Mouse (Mus musculus) embryonic facial prominence, embryonic 13.5 days (tissue): ENCODE results near the gene Mad2l1bp. TPM values are rescaled to one million over a fixed set of nuclear protein-coding genes. Genes with fewer than 3 reads are reported as not detected.

ENCODE experiments used
- ATAC-seq: fragments of 200-750 bp; cut with Nextera tagmentation; 2 replicates; pipeline ENCODE4 v1.8.0; 2017; ENCODE audit warnings: low read depth; ENCODE audit not compliant: insufficient number of reproducible peaks, insufficient read depth, low FRiP score, low TSS enrichment
- H3K27ac ChIP-seq: fragments of 300-500 bp; sonication (generic); 2 replicates; pipeline ENCODE4 v1.5.1; 2015; ENCODE audit warnings: moderate library complexity, mild to moderate bottlenecking, inconsistent platforms
- H3K27me3 ChIP-seq: fragments of 300-500 bp; sonication (generic); 2 replicates; pipeline ENCODE4 v1.6.1; 2015; ENCODE audit warnings: mild to moderate bottlenecking, inconsistent platforms
- H3K36me3 ChIP-seq: fragments of 300-500 bp; sonication (generic); 2 replicates; pipeline ENCODE4 v1.6.1; 2015; ENCODE audit warnings: mild to moderate bottlenecking, inconsistent platforms
- H3K4me1 ChIP-seq: fragments of 300-500 bp; sonication (generic); 2 replicates; pipeline ENCODE4 v1.6.1; 2015; ENCODE audit warnings: inconsistent platforms
- H3K4me2 ChIP-seq: fragments of 300-500 bp; sonication (generic); 2 replicates; pipeline ENCODE4 v1.6.1; 2015; ENCODE audit warnings: moderate library complexity, mild to moderate bottlenecking, inconsistent platforms
- H3K4me3 ChIP-seq: fragments of 300-500 bp; sonication (generic); 2 replicates; pipeline ENCODE4 v1.5.1; 2015; ENCODE audit warnings: mild to moderate bottlenecking, inconsistent platforms
- H3K9ac ChIP-seq: fragments of 300-500 bp; sonication (generic); 2 replicates; pipeline ENCODE4 v1.6.1; 2015; ENCODE audit warnings: mild to moderate bottlenecking, inconsistent platforms
- H3K9me3 ChIP-seq: fragments of 300-500 bp; sonication (generic); 2 replicates; pipeline ENCODE4 v1.6.1; 2016; ENCODE audit warnings: inconsistent platforms
- WGBS: fragments of 180-500 bp; shearing (Covaris S2); methylation state at CpG from one replicate; pipeline ENCODE4 v1.1.7; 2015; ENCODE audit warnings: mixed read lengths; 5-methylcytosine and 5-hydroxymethylcytosine counted together
- polyA plus RNA-seq: library from polyadenylated mRNA; unstranded; fragments of >200 nt; fragmentation: Nextera tagmentation; extraction: Ambion mirVana; gene quantifications from 2 replicates; pipeline ENCODE4 v1.2.1, GENCODE M21; 2015

Mad2l1bp gene
- polyA plus RNA-seq, 1 experiment from 2014 or later: 36.9 TPM

- H3K4me3 ChIP-seq: no peak overlapping the region
- no peak for ATAC-seq
- H3K36me3 ChIP-seq: peaks cover 7% of the 10 kb centered on the region; the same call in 1 of the 2 replicates
- H3K4me2 ChIP-seq: no peak overlapping the region
- H3K9ac ChIP-seq: no peak overlapping the region
- no peaks in the 10 kb centered on the region for H3K9me3 ChIP-seq
- H3K27ac ChIP-seq: no peak overlapping the region
- peaks cover 13% of the 10 kb centered on the region for H3K4me1 ChIP-seq
- H3K27me3 ChIP-seq: no peaks in the 10 kb centered on the region
- WGBS: 94% methylated on average over 3 of the region's 3 CpGs
Measured at GRCm38 (mm10) chr17:46154336-46154735, 983 bp upstream of the Mad2l1bp start.

GRCm38 (mm10) chr17:46143578-46144423, 9.6 kb downstream of the Mad2l1bp start, which contains the start of gene Rsph9:
Gene Rsph9, minus strand, starts transcription at chr17:46144216.
- H3K4me1 ChIP-seq: peaks cover 9% of the 10 kb centered on the region
- peak within 1 kb of the TSS; percentile 60 for H3K4me3 ChIP-seq
- no peaks in the 10 kb centered on the region for H3K9me3 ChIP-seq
- H3K9ac ChIP-seq: peak within 1 kb of the TSS; percentile 72
- peak; percentile 87 for ATAC-seq
- peak within 1 kb of the TSS; percentile 48; the same call in 1 of the 2 replicates for H3K27ac ChIP-seq
- peak within 1 kb of the TSS; percentile 93 for H3K4me2 ChIP-seq
- H3K36me3 ChIP-seq: peaks cover 31% of the 10 kb centered on the region
- H3K27me3 ChIP-seq: no peaks in the 10 kb centered on the region
- 6% methylated on average over 37 of the region's 37 CpGs for WGBS

GRCm38 (mm10) chr17:46139872-46140271, 13.5 kb downstream of the Mad2l1bp start:
- H3K27ac ChIP-seq: no peak overlapping the region
- peaks cover 9% of the 10 kb centered on the region for H3K4me1 ChIP-seq
- no peaks in the 10 kb centered on the region for H3K27me3 ChIP-seq
- no peak for ATAC-seq
- 93% methylated on average over 3 of the region's 3 CpGs for WGBS
- H3K4me3 ChIP-seq: no peak overlapping the region
- no peak overlapping the region for H3K4me2 ChIP-seq
- peaks cover 3% of the 10 kb centered on the region; the same call in 1 of the 2 replicates for H3K36me3 ChIP-seq
- H3K9ac ChIP-seq: no peak overlapping the region
- no peaks in the 10 kb centered on the region for H3K9me3 ChIP-seq

- ATAC-seq: no peak
- WGBS: 74% methylated on average over 8 of the region's 8 CpGs
Measured at GRCm38 (mm10) chr17:46138563-46139236, 14.7 kb downstream of the Mad2l1bp start.

GRCm38 (mm10) chr17:46132862-46133261, 20.5 kb downstream of the Mad2l1bp start:
- 74% methylated on average over 8 of the region's 8 CpGs for WGBS
- H3K4me1 ChIP-seq: peaks cover 9% of the 10 kb centered on the region; the same call in 1 of the 2 replicates
- peaks cover 29% of the 10 kb centered on the region for H3K36me3 ChIP-seq
- no peak overlapping the region for H3K27ac ChIP-seq
- H3K9me3 ChIP-seq: no peaks in the 10 kb centered on the region
- no peak overlapping the region for H3K9ac ChIP-seq
- no peak overlapping the region for H3K4me2 ChIP-seq
- H3K4me3 ChIP-seq: no peak overlapping the region
- no peaks in the 10 kb centered on the region for H3K27me3 ChIP-seq
- ATAC-seq: no peak

More at GRCm38 (mm10) chr17:46138563-46139236, 14.7 kb downstream of the Mad2l1bp start:
- Histone ChIP-seq H3K27me3 (no peaks in the 10 kb centered on the region), H3K4me3 (no peak overlapping the region), H3K27ac (no peak overlapping the region), H3K4me2 (no peak overlapping the region), H3K9ac (no peak overlapping the region), H3K9me3 (no peaks in the 10 kb centered on the region), H3K36me3 (peaks cover 3% of the 10 kb centered on the region; the same call in 1 of the 2 replicates), H3K4me1 (peaks cover 7% of the 10 kb centered on the region)

GRCm38 (mm10) chr17:46132058-46132718, 21.2 kb downstream of the Mad2l1bp start:
- WGBS: 13% methylated on average over 12 of the region's 12 CpGs
- no peak overlapping the region for H3K4me3 ChIP-seq
- no peaks in the 10 kb centered on the region for H3K9me3 ChIP-seq
- no peak overlapping the region for H3K4me2 ChIP-seq
- no peak overlapping the region for H3K27ac ChIP-seq
- no peaks in the 10 kb centered on the region for H3K27me3 ChIP-seq
- H3K9ac ChIP-seq: no peak overlapping the region
- peaks cover 9% of the 10 kb centered on the region; the same call in 1 of the 2 replicates for H3K4me1 ChIP-seq
- no peak for ATAC-seq
- peaks cover 36% of the 10 kb centered on the region for H3K36me3 ChIP-seq

- Histone ChIP-seq H3K4me2 (no peak overlapping the region), H3K27me3 (no peaks in the 10 kb centered on the region), H3K4me3 (no peak overlapping the region), H3K9me3 (no peaks in the 10 kb centered on the region), H3K27ac (peak overlapping the region; percentile 11; the same call in 1 of the 2 replicates), H3K4me1 (peaks cover 9% of the 10 kb centered on the region; the same call in 1 of the 2 replicates), H3K9ac (no peak overlapping the region), H3K36me3 (peaks cover 56% of the 10 kb centered on the region)
- WGBS: 80% methylated on average over 13 of the region's 13 CpGs
- no peak for ATAC-seq
Measured at GRCm38 (mm10) chr17:46129741-46130498, 23.4 kb downstream of the Mad2l1bp start.

- 73% methylated on average over 6 of the region's 6 CpGs for WGBS
- Histone ChIP-seq H3K9me3 (no peaks in the 10 kb centered on the region), H3K4me3 (no peak overlapping the region), H3K27me3 (no peaks in the 10 kb centered on the region), H3K36me3 (peaks cover 75% of the 10 kb centered on the region), H3K9ac (0 out of 2 replicates have a peak overlapping the region, but pooled peaks have one; percentile 16), H3K27ac (no peak overlapping the region), H3K4me1 (peaks cover 9% of the 10 kb centered on the region; the same call in 1 of the 2 replicates), H3K4me2 (no peak overlapping the region)
- ATAC-seq: no peak
Measured at GRCm38 (mm10) chr17:46127814-46128493, 25.4 kb downstream of the Mad2l1bp start.

- H3K9me3 ChIP-seq: no peaks in the 10 kb centered on the region
- no peaks in the 10 kb centered on the region for H3K4me1 ChIP-seq
- H3K27ac ChIP-seq: no peak overlapping the region
- no peak for ATAC-seq
- no peaks in the 10 kb centered on the region for H3K27me3 ChIP-seq
- peaks cover 89% of the 10 kb centered on the region for H3K36me3 ChIP-seq
- H3K9ac ChIP-seq: no peak overlapping the region
- H3K4me2 ChIP-seq: no peak overlapping the region
- WGBS: 65% methylated on average over 6 of the region's 6 CpGs
- H3K4me3 ChIP-seq: no peak overlapping the region
Measured at GRCm38 (mm10) chr17:46126608-46127007, 26.7 kb downstream of the Mad2l1bp start.

- Histone ChIP-seq H3K27me3 (no peaks in the 10 kb centered on the region), H3K9me3 (no peaks in the 10 kb centered on the region), H3K36me3 (peaks cover 89% of the 10 kb centered on the region), H3K4me1 (no peaks in the 10 kb centered on the region), H3K4me2 (no peak overlapping the region), H3K9ac (no peak overlapping the region), H3K27ac (no peak overlapping the region), H3K4me3 (no peak overlapping the region)
- WGBS: 91% methylated on average over 12 of the region's 12 CpGs
- ATAC-seq: no peak
Measured at GRCm38 (mm10) chr17:46123953-46124700, 29.2 kb downstream of the Mad2l1bp start.
